Mouse (Mus musculus) bone marrow macrophage, adult 2 months (primary cell): ENCODE results near the gene Gm20388.

Source experiments
- CTCF ChIP-seq: IDR thresholded peaks from 2 replicates; pipeline ENCODE4 v1.5.1; 2012; ENCODE audit warnings: low read depth, mild to moderate bottlenecking, low read length, moderate library complexity
- POLR2A ChIP-seq: IDR thresholded peaks from 2 replicates; pipeline ENCODE4 v1.6.1; 2012; ENCODE audit warnings: mild to moderate bottlenecking, low read depth, low read length, borderline replicate concordance

DNA sequence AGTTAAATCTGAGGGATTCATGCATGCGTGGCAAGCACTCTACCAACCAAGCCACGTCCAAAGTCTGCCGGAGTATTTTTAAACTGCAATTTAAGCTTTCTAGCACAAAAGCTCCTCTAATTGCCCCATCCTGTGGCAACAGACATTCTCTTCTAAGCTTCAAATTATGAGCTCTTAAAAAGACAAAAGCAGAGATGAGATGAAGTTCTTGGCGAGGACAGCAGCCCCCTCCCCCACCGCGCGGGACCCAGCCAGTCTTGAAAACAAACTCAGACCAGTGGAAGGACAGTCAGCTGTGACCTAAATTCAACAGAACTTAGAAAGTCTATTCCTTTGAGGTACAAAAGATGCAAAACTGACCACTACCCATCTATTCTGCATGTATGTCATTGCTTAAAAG is 4480.6 kb downstream of the Gm20388 start:
- no peak for TF ChIP-seq CTCF
- TF ChIP-seq POLR2A, result no peak
